Mouse (Mus musculus): Measurements from ENCODE around the gene Mbd3.
A peak's percentile ranks its signal among the peaks of the same experiment; 100 is the strongest.

Mbd3 gene

GRCm38 (mm10) chr10:80423562-80423961 lies 24.2 kb upstream of the Mbd3 start:
- no peak for DNase-seq (ENCODE audit: low spot score in 2 of 2)

DNA sequence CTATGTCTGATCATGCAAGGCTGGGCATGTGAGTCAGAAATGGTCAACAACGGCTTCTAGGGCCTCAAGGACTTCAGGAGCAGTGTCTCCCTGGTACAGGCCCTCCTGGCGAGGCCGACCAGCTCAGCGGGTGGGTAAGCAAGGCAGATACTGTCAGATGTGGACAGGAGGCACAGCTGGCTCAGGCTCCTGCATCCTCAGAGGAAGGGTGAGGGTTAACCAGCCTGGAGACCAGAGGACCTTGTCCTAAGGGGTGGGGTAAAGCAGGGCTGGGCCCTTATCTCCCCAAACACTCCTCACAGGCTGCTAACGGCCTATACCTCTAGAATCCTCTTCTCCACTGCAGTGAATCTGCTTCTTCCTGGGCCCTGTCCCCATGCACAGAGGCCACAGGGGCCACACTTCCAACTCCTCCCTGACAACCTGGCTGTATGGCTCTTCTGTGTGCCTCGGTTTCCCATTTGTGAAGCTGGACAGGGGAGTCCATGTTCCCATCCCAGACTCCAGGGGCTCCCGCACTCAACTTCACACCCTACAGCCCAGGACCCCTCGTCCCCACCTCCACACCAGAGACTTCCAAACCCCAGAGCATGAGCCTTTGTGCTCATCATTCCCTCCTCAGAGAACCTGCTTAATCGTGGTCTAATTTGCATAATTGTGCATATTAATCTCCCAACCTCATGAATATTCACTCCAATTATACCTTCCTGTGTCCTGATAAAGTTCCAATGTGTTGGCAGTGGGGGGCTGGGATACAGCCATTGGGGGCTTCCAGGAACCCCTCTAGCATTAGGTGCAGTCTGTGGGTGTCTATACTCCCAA lies 22.5 kb upstream of the Mbd3 start:
- no peak for DNase-seq (ENCODE audit: low spot score in 2 of 2)

DNA sequence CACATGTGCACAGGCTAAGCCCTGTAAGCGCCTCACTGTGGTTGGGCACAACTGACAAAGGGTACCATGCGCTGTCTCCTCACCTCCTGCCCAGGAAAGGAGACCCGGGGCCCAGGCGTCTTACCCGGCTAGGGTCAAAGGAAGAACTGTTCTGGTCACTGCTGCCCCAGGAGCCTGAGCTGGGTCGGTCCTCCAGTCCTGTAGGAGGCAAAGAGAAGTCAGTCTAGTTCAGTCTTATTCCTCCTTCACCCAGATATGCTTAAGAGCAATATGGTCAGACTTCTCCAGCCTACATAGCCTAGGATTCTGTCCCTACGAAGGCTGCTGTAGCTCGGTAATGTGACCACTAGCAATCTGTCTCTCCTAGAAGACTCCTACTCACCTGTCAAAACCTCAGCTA lies 21.9 kb upstream of the Mbd3 start:
- no peak for DNase-seq (ENCODE audit: low spot score in 2 of 2)

- no peak for DNase-seq (ENCODE audit: low spot score in 2 of 2)
Observed at GRCm38 (mm10) chr10:80420729-80421128, 21.4 kb upstream of the Mbd3 start.

GRCm38 (mm10) chr10:80419419-80419818 lies 20.1 kb upstream of the Mbd3 start:
- DNase-seq (ENCODE audit: low spot score in 2 of 2) = no peak

DNA sequence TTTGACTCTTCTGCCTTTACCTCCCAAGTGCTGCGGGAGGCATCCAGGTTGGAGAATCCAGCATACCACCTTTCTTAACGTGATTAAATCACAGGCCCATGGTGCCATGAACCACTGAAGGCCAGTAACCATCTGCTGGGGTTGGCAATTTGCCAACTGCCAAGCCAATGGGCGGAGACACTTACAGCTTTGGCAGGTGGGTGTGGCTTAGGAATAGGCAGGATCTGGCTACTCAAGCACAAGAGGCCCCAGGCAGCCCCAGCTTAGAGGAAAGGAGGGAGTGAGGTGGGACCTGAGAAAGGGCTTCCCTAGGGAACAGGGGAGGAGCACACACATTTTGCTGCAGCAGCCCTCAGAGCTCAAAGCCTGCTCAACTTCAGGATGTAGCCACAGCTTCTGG lies 19.0 kb upstream of the Mbd3 start:
- DNase-seq (ENCODE audit: low spot score in 2 of 2) = no peak

DNA sequence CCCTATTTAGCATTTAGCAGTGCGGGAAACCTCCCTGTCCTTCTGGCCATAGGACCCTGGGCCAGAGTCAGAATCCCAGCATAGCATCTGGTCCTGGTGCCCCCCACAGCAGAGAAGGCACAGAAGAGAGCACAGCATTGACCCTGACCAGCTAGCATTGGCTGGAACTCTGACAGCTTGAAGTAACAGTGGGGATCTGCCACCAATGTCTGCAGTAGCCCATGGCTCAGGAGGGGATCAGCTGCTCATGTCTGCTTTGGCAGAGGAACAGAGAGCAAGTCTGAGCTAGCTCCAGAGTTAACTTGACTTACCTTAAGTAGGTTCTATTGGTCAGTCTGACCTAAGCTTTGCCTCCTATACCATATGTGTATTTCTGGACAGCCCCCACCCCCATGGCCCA lies 18.5 kb upstream of the Mbd3 start:
- no peak for DNase-seq (ENCODE audit: low spot score in 2 of 2)

GRCm38 (mm10) chr10:80417371-80417770 lies 18.0 kb upstream of the Mbd3 start:
- no peak for DNase-seq (ENCODE audit: low spot score in 2 of 2)

DNA sequence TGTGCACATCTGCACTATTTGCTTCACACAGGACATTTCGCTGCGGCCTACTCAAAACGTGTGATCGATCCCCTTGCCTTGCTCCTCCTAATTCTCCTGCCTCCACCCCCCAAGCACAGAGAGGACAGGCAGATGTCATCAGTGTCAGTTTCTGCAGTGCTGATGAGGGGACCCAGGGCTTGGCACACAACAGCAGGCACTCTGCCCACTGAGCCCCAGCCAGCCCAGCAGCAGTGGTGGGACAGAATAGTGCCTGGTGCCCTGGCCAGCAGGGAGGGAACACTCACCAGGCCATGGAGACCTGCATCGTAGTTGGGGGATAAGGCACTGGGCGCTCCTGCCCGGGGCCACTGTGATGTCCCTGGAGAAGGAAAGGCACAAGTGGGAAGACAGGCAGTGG lies 16.2 kb upstream of the Mbd3 start:
- no peak for DNase-seq (ENCODE audit: low spot score in 2 of 2)

DNA sequence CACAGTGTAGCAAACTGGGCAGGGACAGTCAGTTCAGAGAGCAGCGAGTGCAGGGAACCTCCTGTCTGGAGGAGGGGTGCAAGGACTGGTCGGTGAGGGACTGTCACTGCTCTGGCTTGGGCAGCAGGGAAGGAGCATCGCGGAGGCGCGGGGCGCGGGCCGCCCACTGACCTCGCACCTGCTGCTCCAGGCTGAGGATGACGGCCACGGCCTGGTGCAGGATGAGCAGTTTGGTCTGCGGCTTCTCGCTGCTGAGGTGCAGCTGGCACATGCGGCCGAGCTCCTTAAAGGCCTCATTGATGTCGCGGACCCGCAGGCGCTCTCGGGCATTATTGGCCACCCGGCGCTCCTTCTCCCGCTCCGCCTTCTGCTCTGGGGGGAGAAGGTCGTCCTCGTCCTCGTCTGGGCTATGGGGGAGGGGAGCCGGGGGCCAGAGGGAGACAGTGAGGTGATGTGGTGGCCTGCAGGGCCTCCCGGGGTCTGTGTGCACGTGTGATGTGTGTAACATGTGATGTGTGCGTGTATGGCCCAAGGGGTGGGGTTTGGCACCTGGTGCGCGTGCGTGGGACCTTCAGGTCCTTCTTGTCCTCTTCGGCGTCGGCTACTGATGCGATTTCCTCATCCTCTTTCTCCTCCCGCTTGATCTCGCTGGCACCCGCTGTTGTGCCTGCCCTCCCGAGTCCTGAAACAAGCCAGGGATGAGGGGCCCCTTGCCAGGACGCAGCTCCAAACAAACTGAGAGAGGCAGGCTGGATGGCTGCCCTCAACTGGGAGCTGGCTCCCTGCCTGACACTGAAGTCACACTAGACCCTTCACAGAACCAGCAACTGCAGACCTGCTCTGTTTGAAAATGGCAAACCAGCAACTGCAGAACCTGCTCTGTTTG lies 13.5 kb upstream of the Mbd3 start:
- peak in 1 of 2 experiments; percentile 76 for DNase-seq (ENCODE audit: low spot score in 2 of 2)

GRCm38 (mm10) chr10:80407924-80408323 lies 8.6 kb upstream of the Mbd3 start:
- no peak for DNase-seq (ENCODE audit: low spot score in 2 of 2)

- DNase-seq (ENCODE audit: low spot score in 2 of 2) = peak; percentile 86 to 93
Observed at GRCm38 (mm10) chr10:80406684-80407501, 7.5 kb upstream of the Mbd3 start, which contains the start of gene Uqcr11. TSS of gene Uqcr11 (minus strand) at chr10:80406830.

- no peak for DNase-seq (ENCODE audit: low spot score in 2 of 2)
Observed at GRCm38 (mm10) chr10:80405481-80406173, 6.3 kb upstream of the Mbd3 start.

- peak; percentile 32 to 36 for DNase-seq (ENCODE audit: low spot score in 2 of 2)
Observed at GRCm38 (mm10) chr10:80403044-80403692, 3.8 kb upstream of the Mbd3 start.

GRCm38 (mm10) chr10:80400704-80401161 lies 1.4 kb upstream of the Mbd3 start:
- no peak for DNase-seq (ENCODE audit: low spot score in 2 of 2)

- no peak for DNase-seq (ENCODE audit: low spot score in 2 of 2)
Observed at GRCm38 (mm10) chr10:80399973-80400703, 788 bp upstream of the Mbd3 start.

DNA sequence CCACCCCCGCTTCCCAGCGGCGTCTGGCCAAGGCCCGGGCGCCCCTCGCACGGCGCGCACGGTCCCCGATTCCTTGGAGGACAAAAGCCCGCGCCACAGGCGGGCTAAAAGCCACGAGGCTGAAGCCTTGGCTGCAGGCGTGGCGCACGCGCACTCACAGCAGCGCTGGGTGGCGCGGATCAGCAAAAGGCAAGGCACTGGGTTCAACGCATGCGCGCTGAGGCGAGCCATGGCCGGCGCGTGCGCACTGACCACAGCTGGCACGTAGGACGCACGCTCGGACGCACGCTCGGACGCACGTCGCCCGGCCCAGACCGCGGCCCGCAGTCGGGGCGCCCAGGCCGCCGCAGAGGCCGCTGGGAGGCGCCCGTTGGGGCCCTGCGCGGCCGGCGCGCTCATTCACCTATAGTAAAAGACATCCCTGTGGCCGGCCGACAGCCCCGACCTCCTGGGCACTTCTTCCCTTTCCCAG lies 595 bp downstream of the Mbd3 start:
- peak; percentile 94 to 98 for DNase-seq (ENCODE audit: low spot score in 2 of 2)

GRCm38 (mm10) chr10:80398174-80398535 lies 1.2 kb downstream of the Mbd3 start:
- no peak for DNase-seq (ENCODE audit: low spot score in 2 of 2)

GRCm38 (mm10) chr10:80397524-80398173 lies 1.7 kb downstream of the Mbd3 start:
- DNase-seq (ENCODE audit: low spot score in 2 of 2) = no peak
